Mouse (Mus musculus) liver, embryonic 14.5 days (tissue): ENCODE results near the gene Olfr912. TPM values are rescaled to one million over a fixed set of nuclear protein-coding genes. Genes with fewer than 3 reads are reported as not detected.

ENCODE experiments used
- ATAC-seq: fragments of 200-750 bp; cut with Nextera tagmentation; 2 replicates; pipeline ENCODE4 v1.8.0; 2017; ENCODE audit warnings: moderate number of reproducible peaks, mild to moderate bottlenecking, moderate library complexity; ENCODE audit not compliant: insufficient read depth
- DNase-seq, 3 experiments: peaks; one replicate each; pipeline ENCODE4 v3.0.0-alpha.2; 2012 to 2013; ENCODE audit warnings: low read depth in 3 of 3, low spot score in 3 of 3
- H3K27ac ChIP-seq: fragments of 300-500 bp; sonication (generic); 2 replicates; pipeline ENCODE4 v1.5.1; 2014; ENCODE audit warnings: moderate library complexity, mild to moderate bottlenecking, control low read depth, inconsistent platforms
- H3K27me3 ChIP-seq: fragments of 300-500 bp; sonication (generic); 2 replicates; pipeline ENCODE4 v1.6.1; 2014; ENCODE audit warnings: mild to moderate bottlenecking, low read length, moderate library complexity; ENCODE audit not compliant: control insufficient read depth, insufficient read depth
- H3K36me3 ChIP-seq: fragments of 300-500 bp; sonication (generic); replicated peaks from 2 replicates; pipeline ENCODE4 v1.6.1; 2014; ENCODE audit warnings: low read depth; ENCODE audit not compliant: control insufficient read depth, insufficient read depth
- H3K4me1 ChIP-seq, 2 experiments: fragments of 200-500 bp in 1 of 2; fragments of 300-500 bp in 1 of 2; sonication (generic) in 1 of 2; replicated peaks; 2 replicates each; pipeline ENCODE4 v1.6.1; 2012 to 2014; ENCODE audit warnings: antibody characterized with exemption in 1 of 2, inconsistent platforms in 1 of 2, low read length in 1 of 2; ENCODE audit not compliant: control insufficient read depth in 2 of 2, insufficient read depth in 2 of 2
- H3K4me2 ChIP-seq: fragments of 300-500 bp; sonication (generic); 2 replicates; pipeline ENCODE4 v1.6.1; 2014; ENCODE audit warnings: low read depth, mild to moderate bottlenecking, control low read depth, moderate library complexity
- H3K4me3 ChIP-seq, 2 experiments: fragments of 200-500 bp in 1 of 2; fragments of 300-500 bp in 1 of 2; sonication (generic) in 1 of 2; 2 replicates each; pipeline ENCODE4 v1.5.1; 2012 to 2014; ENCODE audit warnings: low read depth in 2 of 2, low read length in 2 of 2, mild to moderate bottlenecking in 2 of 2, control low read depth in 1 of 2, inconsistent platforms in 1 of 2, moderate library complexity in 1 of 2; ENCODE audit not compliant: insufficient read depth in 1 of 2
- H3K9ac ChIP-seq: fragments of 300-500 bp; sonication (generic); replicated peaks from 2 replicates; pipeline ENCODE4 v1.6.1; 2014; ENCODE audit warnings: mild to moderate bottlenecking, control low read depth, moderate library complexity
- H3K9me3 ChIP-seq: fragments of 300-500 bp; sonication (generic); 2 replicates; pipeline ENCODE4 v1.6.1; 2016; ENCODE audit warnings: low read length, mixed read lengths; ENCODE audit not compliant: control insufficient read depth
- CTCF ChIP-seq: IDR thresholded peaks from 2 replicates; pipeline ENCODE4 v1.5.1; 2016; ENCODE audit warnings: antibody characterized with exemption, low read depth, control low read depth
- WGBS: fragments of 180-500 bp; shearing (Covaris S2); extraction: QIAGEN DNeasy Blood & Tissue Kit; methylation state at CpG from one replicate; pipeline ENCODE4 v1.1.7; 2014; ENCODE audit not compliant: insufficient replicate concordance; 5-methylcytosine and 5-hydroxymethylcytosine counted together
- polyA plus RNA-seq, 2 experiments: library from polyadenylated mRNA; depleted of rRNA in 1 of 2; stranded (reverse) in 1 of 2; unstranded in 1 of 2; fragments of >200 nt; fragmentation: Nextera tagmentation in 1 of 2; extraction: Ambion mirVana in 1 of 2; gene quantifications; 2 replicates each; pipeline versions ENCODE4 v1.2.1 to v1.2.3; 2012 to 2014

Gene Olfr912
- polyA plus RNA-seq, 2 experiments, result not detected

DNA sequence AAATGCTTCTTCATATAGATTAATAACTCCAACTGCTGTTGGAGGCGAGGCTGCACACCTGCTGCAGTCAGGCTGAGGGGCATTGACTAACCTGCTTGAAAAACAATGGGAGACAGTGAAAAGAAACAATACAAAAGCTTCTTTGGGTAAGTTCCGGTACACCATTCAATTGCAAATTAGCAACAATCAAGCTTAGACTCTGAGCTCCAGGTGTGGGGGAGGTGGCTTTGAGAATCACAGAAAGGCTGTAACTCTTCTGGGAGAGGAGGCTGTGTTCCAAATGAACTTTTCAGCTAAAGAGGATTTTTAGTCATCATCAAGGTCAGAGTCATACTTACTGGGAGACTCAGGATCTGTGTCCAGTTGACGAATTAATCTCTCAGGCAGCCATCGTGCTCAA lies 52.4 kb downstream of the Olfr912 start:
- no peak for ATAC-seq
- Histone ChIP-seq H3K9ac (no peak overlapping the region), H3K4me3 (no peak overlapping the region), H3K27me3 (no peaks in the 10 kb centered on the region), H3K9me3 (no peaks in the 10 kb centered on the region), H3K4me2 (no peak overlapping the region), H3K4me1 (no peaks in the 10 kb centered on the region), H3K27ac (no peak overlapping the region), H3K36me3 (no peaks in the 10 kb centered on the region)
- no peak for DNase-seq
- no peak for TF ChIP-seq CTCF
- WGBS, result 48% methylated on average over 4 of the region's 4 CpGs

Other genes starting within 250 kb of the Olfr912 start
- gene Olfr898, start 231.8 kb upstream of the Olfr912 start, polyA plus RNA-seq (2012; rRNA removed), result not detected in 2 replicates
- gene Olfr898, start 231.8 kb upstream of the Olfr912 start, polyA plus RNA-seq (2014; fragmentation: Nextera tagmentation; extraction: Ambion mirVana), result not detected in 2 replicates
- not detected in 2 replicates for gene Olfr250, start 213.3 kb upstream of the Olfr912 start, polyA plus RNA-seq (2012; rRNA removed)
- gene Olfr250, start 213.3 kb upstream of the Olfr912 start, polyA plus RNA-seq (2014; fragmentation: Nextera tagmentation; extraction: Ambion mirVana), result not detected in 2 replicates
- not detected in 2 replicates for gene Olfr251, start 203.1 kb upstream of the Olfr912 start, polyA plus RNA-seq (2012; rRNA removed)
- gene Olfr251, start 203.1 kb upstream of the Olfr912 start, polyA plus RNA-seq (2014; fragmentation: Nextera tagmentation; extraction: Ambion mirVana), result not detected in 2 replicates
- gene Olfr147, start 178.5 kb upstream of the Olfr912 start, polyA plus RNA-seq (2012; rRNA removed), result not detected in 2 replicates
- not detected in 2 replicates for gene Olfr147, start 178.5 kb upstream of the Olfr912 start, polyA plus RNA-seq (2014; fragmentation: Nextera tagmentation; extraction: Ambion mirVana)
- not detected in 2 replicates for gene Olfr901, start 150.7 kb upstream of the Olfr912 start, polyA plus RNA-seq (2012; rRNA removed)
- not detected in 2 replicates for gene Olfr901, start 150.7 kb upstream of the Olfr912 start, polyA plus RNA-seq (2014; fragmentation: Nextera tagmentation; extraction: Ambion mirVana)
- gene Olfr902, start 132.5 kb upstream of the Olfr912 start, polyA plus RNA-seq (2012; rRNA removed), result not detected in 2 replicates
- gene Olfr902, start 132.5 kb upstream of the Olfr912 start, polyA plus RNA-seq (2014; fragmentation: Nextera tagmentation; extraction: Ambion mirVana), result not detected in 2 replicates
- not detected in 2 replicates for gene Olfr904, start 117.0 kb upstream of the Olfr912 start, polyA plus RNA-seq (2012; rRNA removed)
- not detected in 2 replicates for gene Olfr904, start 117.0 kb upstream of the Olfr912 start, polyA plus RNA-seq (2014; fragmentation: Nextera tagmentation; extraction: Ambion mirVana)
- not detected in 2 replicates for gene Olfr905, start 109.1 kb upstream of the Olfr912 start, polyA plus RNA-seq (2012; rRNA removed)
- gene Olfr905, start 109.1 kb upstream of the Olfr912 start, polyA plus RNA-seq (2014; fragmentation: Nextera tagmentation; extraction: Ambion mirVana), result not detected in 2 replicates
- gene Olfr906, start 93.1 kb upstream of the Olfr912 start, polyA plus RNA-seq (2012; rRNA removed), result not detected in 2 replicates
- not detected in 2 replicates for gene Olfr906, start 93.1 kb upstream of the Olfr912 start, polyA plus RNA-seq (2014; fragmentation: Nextera tagmentation; extraction: Ambion mirVana)
- not detected in 2 replicates for gene Olfr907, start 84.4 kb upstream of the Olfr912 start, polyA plus RNA-seq (2012; rRNA removed)
- gene Olfr907, start 84.4 kb upstream of the Olfr912 start, polyA plus RNA-seq (2014; fragmentation: Nextera tagmentation; extraction: Ambion mirVana), result not detected in 2 replicates
- gene Olfr911-ps1, start 58.6 kb upstream of the Olfr912 start, polyA plus RNA-seq (2012; rRNA removed), result not detected in 2 replicates
- not detected in 2 replicates for gene Olfr911-ps1, start 58.6 kb upstream of the Olfr912 start, polyA plus RNA-seq (2014; fragmentation: Nextera tagmentation; extraction: Ambion mirVana)
- not detected in 2 replicates for gene Olfr910, start 42.3 kb upstream of the Olfr912 start, polyA plus RNA-seq (2012; rRNA removed)
- gene Olfr910, start 42.3 kb upstream of the Olfr912 start, polyA plus RNA-seq (2014; fragmentation: Nextera tagmentation; extraction: Ambion mirVana), result not detected in 2 replicates
- gene Olfr913, start 12.6 kb downstream of the Olfr912 start, polyA plus RNA-seq (2012; rRNA removed), result not detected in 2 replicates
- not detected in 2 replicates for gene Olfr913, start 12.6 kb downstream of the Olfr912 start, polyA plus RNA-seq (2014; fragmentation: Nextera tagmentation; extraction: Ambion mirVana)
- not detected in 2 replicates for gene Olfr914, start 24.9 kb downstream of the Olfr912 start, polyA plus RNA-seq (2012; rRNA removed)
- not detected in 2 replicates for gene Olfr914, start 24.9 kb downstream of the Olfr912 start, polyA plus RNA-seq (2014; fragmentation: Nextera tagmentation; extraction: Ambion mirVana)
- not detected in 2 replicates for gene Olfr916, start 79.7 kb downstream of the Olfr912 start, polyA plus RNA-seq (2012; rRNA removed)
- not detected in 2 replicates for gene Olfr916, start 79.7 kb downstream of the Olfr912 start, polyA plus RNA-seq (2014; fragmentation: Nextera tagmentation; extraction: Ambion mirVana)
- gene Olfr917, start 85.7 kb downstream of the Olfr912 start, polyA plus RNA-seq (2012; rRNA removed), result not detected in 2 replicates
- not detected in 2 replicates for gene Olfr917, start 85.7 kb downstream of the Olfr912 start, polyA plus RNA-seq (2014; fragmentation: Nextera tagmentation; extraction: Ambion mirVana)
- gene Olfr918, start 94.4 kb downstream of the Olfr912 start, polyA plus RNA-seq (2012; rRNA removed), result not detected in 2 replicates
- gene Olfr918, start 94.4 kb downstream of the Olfr912 start, polyA plus RNA-seq (2014; fragmentation: Nextera tagmentation; extraction: Ambion mirVana), result not detected in 2 replicates
- not detected in 2 replicates for gene Olfr919, start 123.5 kb downstream of the Olfr912 start, polyA plus RNA-seq (2012; rRNA removed)
- gene Olfr919, start 123.5 kb downstream of the Olfr912 start, polyA plus RNA-seq (2014; fragmentation: Nextera tagmentation; extraction: Ambion mirVana), result not detected in 2 replicates
- gene Vwa5a, start 138.1 kb downstream of the Olfr912 start, polyA plus RNA-seq (2012; rRNA removed), result 3.0 and 4.5 TPM in 2 replicates
- 8.5 TPM in 2 replicates for gene Vwa5a, start 138.1 kb downstream of the Olfr912 start, polyA plus RNA-seq (2014; fragmentation: Nextera tagmentation; extraction: Ambion mirVana)
- 0.03 and 0.04 TPM in 2 replicates for gene Olfr920, start 172.1 kb downstream of the Olfr912 start, polyA plus RNA-seq (2012; rRNA removed)
- gene Olfr920, start 172.1 kb downstream of the Olfr912 start, polyA plus RNA-seq (2014; fragmentation: Nextera tagmentation; extraction: Ambion mirVana), result not detected in 2 replicates
- not detected in 2 replicates for gene Olfr921, start 192.9 kb downstream of the Olfr912 start, polyA plus RNA-seq (2012; rRNA removed)
- gene Olfr921, start 192.9 kb downstream of the Olfr912 start, polyA plus RNA-seq (2014; fragmentation: Nextera tagmentation; extraction: Ambion mirVana), result not detected in 2 replicates
- gene Olfr922, start 234.4 kb downstream of the Olfr912 start, polyA plus RNA-seq (2012; rRNA removed), result not detected in 2 replicates
- gene Olfr922, start 234.4 kb downstream of the Olfr912 start, polyA plus RNA-seq (2014; fragmentation: Nextera tagmentation; extraction: Ambion mirVana), result not detected in 2 replicates
- not detected in 2 replicates for gene Olfr923, start 246.4 kb downstream of the Olfr912 start, polyA plus RNA-seq (2012; rRNA removed)
- gene Olfr923, start 246.4 kb downstream of the Olfr912 start, polyA plus RNA-seq (2014; fragmentation: Nextera tagmentation; extraction: Ambion mirVana), result not detected in 2 replicates